Mouse (Mus musculus) intestine, embryonic 16.5 days (tissue): ENCODE measurements around the gene Bicd2. TPM values are rescaled to one million over a fixed set of nuclear protein-coding genes. Genes with fewer than 3 reads are reported as not detected.

ENCODE experiments used
- ATAC-seq: fragments of 200-750 bp; cut with Nextera tagmentation; 2 replicates; pipeline ENCODE4 v1.8.0; 2017; ENCODE audit warnings: moderate TSS enrichment, moderate library complexity
- H3K27ac ChIP-seq: fragments of 300-500 bp; sonication (generic); 2 replicates; pipeline ENCODE4 v1.5.1; 2014; ENCODE audit warnings: mild to moderate bottlenecking, low read length
- H3K27me3 ChIP-seq: fragments of 300-500 bp; sonication (generic); replicated peaks from 2 replicates; pipeline ENCODE4 v1.6.1; 2014; ENCODE audit warnings: low read length, control low read depth, mixed read lengths; ENCODE audit not compliant: control insufficient read depth, insufficient read depth
- H3K36me3 ChIP-seq: fragments of 300-500 bp; sonication (generic); 2 replicates; pipeline ENCODE4 v1.6.1; 2014; ENCODE audit warnings: low read length, control low read depth; ENCODE audit not compliant: control insufficient read depth, insufficient read depth
- H3K4me1 ChIP-seq: fragments of 300-500 bp; sonication (generic); 2 replicates; pipeline ENCODE4 v1.6.1; 2014; ENCODE audit warnings: low read length, control low read depth, mixed read lengths; ENCODE audit not compliant: control insufficient read depth, insufficient read depth
- H3K4me2 ChIP-seq: fragments of 300-500 bp; sonication (generic); 2 replicates; pipeline ENCODE4 v1.6.1; 2014; ENCODE audit warnings: low read depth, low read length, control low read depth
- H3K4me3 ChIP-seq: fragments of 300-500 bp; sonication (generic); 2 replicates; pipeline ENCODE4 v1.5.1; 2014; ENCODE audit warnings: mild to moderate bottlenecking, low read length
- H3K9ac ChIP-seq: fragments of 300-500 bp; sonication (generic); 2 replicates; pipeline ENCODE4 v1.6.1; 2014; ENCODE audit warnings: low read depth, low read length
- H3K9me3 ChIP-seq: fragments of 300-500 bp; sonication (generic); 2 replicates; pipeline ENCODE4 v1.6.1; 2016; ENCODE audit warnings: low read length, control low read depth; ENCODE audit not compliant: control insufficient read depth
- WGBS: fragments of 180-500 bp; shearing (Covaris S2); extraction: QIAGEN DNeasy Blood & Tissue Kit; methylation state at CpG from one replicate; pipeline ENCODE4 v1.1.7; 2014; 5-methylcytosine and 5-hydroxymethylcytosine counted together
- polyA plus RNA-seq: library from polyadenylated mRNA; unstranded; fragments of >200 nt; fragmentation: Nextera tagmentation; extraction: Ambion mirVana; gene quantifications from 2 replicates; pipeline ENCODE4 v1.2.1, GENCODE M21; 2015

Gene Bicd2
- polyA plus RNA-seq, 1 experiment from 2014 or later, result 14.7 TPM

DNA sequence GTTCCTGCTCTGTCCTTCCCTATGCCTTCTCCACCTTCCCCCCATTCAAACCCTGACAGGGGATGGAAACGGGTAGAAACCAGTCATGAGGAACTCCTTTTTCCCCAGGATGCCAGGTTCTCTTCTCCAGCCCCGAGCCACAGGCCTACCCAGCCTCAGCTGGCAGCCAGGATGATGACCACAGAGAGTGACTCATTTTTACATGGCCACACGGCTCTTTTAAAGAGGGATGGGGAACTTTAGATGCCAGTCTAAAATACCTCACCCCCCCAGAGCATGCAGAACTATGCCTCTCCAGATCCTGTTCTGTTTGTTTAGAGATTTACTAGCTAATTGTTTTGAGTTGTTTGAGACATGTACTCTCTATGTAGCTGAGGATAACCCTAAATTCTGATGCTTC is 19.9 kb upstream of the Bicd2 start:
- Histone ChIP-seq H3K4me1 (peaks cover 8% of the 10 kb centered on the region), H3K4me3 (no peak overlapping the region), H3K9ac (no peak overlapping the region), H3K27ac (no peak overlapping the region), H3K9me3 (no peaks in the 10 kb centered on the region), H3K36me3 (no peaks in the 10 kb centered on the region), H3K27me3 (no peaks in the 10 kb centered on the region), H3K4me2 (no peak overlapping the region)
- 69% methylated on average over 3 of the region's 3 CpGs for WGBS
- ATAC-seq, result no peak

DNA sequence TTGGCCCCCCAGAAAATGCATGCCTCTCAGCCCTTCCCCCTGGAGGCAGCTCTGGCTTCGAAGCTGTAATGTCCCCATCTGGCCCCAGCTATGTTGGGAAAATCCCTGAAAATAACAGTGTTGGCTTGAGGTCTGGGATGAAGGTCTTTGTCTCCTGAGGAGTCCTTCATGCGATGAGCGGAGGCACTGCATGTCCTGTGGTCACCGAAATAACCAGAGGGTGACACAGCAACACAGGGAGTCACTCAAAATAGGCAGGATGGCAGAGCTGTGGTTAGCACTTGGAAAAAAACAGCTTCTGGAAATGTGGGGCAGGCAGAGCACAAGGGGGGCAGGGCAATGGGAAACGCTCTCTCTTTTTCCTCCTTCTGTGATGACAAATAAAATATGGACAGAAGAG is 19.2 kb upstream of the Bicd2 start:
- no peak overlapping the region for H3K4me3 ChIP-seq
- ATAC-seq, result no peak
- 80% methylated on average over 5 of the region's 5 CpGs for whole genome bisulfite sequencing
- no peaks in the 10 kb centered on the region for H3K36me3 ChIP-seq
- H3K4me2 ChIP-seq, result no peak overlapping the region
- peaks cover 8% of the 10 kb centered on the region for H3K4me1 ChIP-seq
- no peaks in the 10 kb centered on the region for H3K27me3 ChIP-seq
- no peaks in the 10 kb centered on the region for H3K9me3 ChIP-seq
- no peak overlapping the region for H3K27ac ChIP-seq
- no peak overlapping the region for H3K9ac ChIP-seq

DNA sequence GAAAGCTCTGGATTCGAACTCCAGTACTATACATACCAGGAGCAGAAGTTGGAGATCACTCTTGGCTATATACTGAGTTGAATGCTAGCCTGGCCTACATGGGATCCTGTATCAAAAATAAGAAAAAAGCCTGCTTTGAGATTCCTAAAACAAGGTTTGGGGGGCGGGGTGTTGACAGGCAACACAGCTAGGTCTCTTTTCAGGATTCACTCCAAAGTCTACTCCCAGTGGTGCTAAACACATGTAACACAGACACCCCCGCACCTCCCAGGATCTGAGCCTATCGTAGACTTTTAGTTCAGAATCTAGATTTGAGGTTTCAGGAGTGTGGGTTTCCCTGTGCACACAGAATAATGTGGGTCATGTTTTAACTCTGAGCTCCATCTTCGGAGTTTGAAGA is 18.6 kb upstream of the Bicd2 start:
- 89% methylated on average over 5 of the region's 5 CpGs for WGBS
- Histone ChIP-seq H3K27me3 (no peaks in the 10 kb centered on the region), H3K9me3 (no peaks in the 10 kb centered on the region), H3K4me1 (peaks cover 8% of the 10 kb centered on the region), H3K36me3 (no peaks in the 10 kb centered on the region), H3K4me2 (no peak overlapping the region), H3K4me3 (no peak overlapping the region), H3K27ac (no peak overlapping the region), H3K9ac (no peak overlapping the region)
- ATAC-seq, result no peak

DNA sequence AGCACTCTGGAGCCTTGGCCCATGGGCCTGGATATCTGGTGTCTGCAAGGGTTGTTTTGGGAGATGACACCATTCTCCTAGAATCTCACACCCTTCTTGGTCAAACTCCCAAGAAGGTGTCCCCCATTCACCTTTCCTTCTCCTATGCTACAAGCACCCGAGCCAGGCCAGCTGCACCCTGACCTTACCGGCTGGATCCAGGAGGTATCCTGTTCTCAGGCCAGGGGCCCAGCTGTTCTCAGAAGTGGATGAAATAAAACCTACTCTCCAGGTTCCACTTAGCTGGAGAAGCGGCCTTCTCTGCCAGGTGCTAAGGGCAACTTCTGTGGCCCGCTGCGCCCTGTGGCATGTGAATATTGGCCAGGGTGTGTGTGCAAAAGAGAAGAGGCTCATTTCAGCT is 16.5 kb upstream of the Bicd2 start:
- Histone ChIP-seq H3K36me3 (no peaks in the 10 kb centered on the region), H3K27ac (no peak overlapping the region), H3K4me3 (no peak overlapping the region), H3K4me1 (peaks cover 4% of the 10 kb centered on the region), H3K4me2 (no peak overlapping the region), H3K27me3 (no peaks in the 10 kb centered on the region), H3K9ac (no peak overlapping the region), H3K9me3 (no peaks in the 10 kb centered on the region)
- WGBS, result 85% methylated on average over 5 of the region's 5 CpGs
- no peak for ATAC-seq

DNA sequence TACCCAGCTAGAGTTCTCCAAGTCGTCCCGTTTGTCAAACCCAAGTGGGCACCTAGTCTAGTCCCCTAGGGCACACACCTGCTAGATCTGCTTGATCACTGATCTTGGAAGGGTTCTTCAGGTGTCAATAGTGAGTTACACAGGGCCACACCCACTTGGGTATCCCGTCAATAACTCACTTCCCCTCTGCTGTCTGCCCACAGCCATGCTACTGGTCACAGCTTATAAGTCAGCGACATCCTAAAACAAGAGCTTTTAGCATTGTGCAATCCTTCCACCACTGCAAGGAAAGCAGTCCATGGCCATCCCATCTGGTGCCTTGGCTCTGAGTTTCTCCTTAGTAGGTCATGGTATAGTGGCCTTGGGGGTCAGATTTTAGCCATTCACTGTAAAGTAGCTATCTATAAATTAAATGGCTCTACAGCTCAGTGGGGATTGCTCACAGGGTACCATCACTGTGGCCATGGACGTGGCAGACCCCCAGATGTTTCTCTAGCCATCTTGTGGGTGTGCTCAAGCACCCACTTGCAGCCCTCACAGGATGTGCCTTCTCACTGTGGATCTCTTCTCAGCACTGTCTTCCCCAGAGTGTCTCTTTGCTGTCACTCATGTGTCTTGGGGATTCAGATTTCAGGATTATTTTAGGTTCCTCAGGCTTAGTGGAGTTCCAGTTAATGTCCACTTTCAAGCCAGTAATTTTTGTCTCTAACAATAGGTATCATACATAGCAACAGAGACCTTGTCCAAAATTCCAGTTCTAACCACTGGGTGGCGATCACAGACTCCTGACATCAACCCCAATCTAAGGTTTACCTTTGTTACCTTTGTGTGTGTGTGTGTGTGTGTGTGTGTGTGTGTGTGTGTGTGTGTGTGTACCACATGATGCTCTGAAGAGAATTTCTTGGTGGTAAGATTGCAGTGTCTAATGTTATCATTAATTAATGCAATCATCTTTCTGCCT is 14.9 kb upstream of the Bicd2 start:
- 54% methylated on average over 6 of the region's 6 CpGs for WGBS
- ATAC-seq, result no peak
- H3K4me2 ChIP-seq, result no peak overlapping the region
- H3K9me3 ChIP-seq, result no peaks in the 10 kb centered on the region
- no peaks in the 10 kb centered on the region for H3K4me1 ChIP-seq
- H3K27ac ChIP-seq, result no peak overlapping the region
- H3K27me3 ChIP-seq, result no peaks in the 10 kb centered on the region
- no peaks in the 10 kb centered on the region for H3K36me3 ChIP-seq
- no peak overlapping the region for H3K9ac ChIP-seq
- H3K4me3 ChIP-seq, result no peak overlapping the region

DNA sequence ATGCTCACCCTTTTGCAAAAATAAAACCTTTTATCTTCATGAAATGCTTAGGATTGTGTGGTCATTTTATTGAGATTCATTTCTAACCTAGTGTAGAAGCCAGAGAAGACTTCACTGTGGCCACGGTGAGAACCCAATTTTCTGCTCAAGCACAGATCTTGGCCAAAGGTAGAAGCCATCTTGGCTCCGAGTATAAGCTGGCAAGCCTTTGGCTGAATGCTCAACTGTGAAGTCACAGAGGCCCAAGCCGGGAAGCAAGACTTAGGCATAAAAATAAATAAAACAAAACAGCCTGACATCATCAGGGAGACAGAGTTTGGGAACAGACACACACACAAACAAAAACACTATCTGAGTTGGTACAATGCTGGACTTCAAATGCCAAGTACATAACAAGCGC is 13.3 kb upstream of the Bicd2 start:
- no peaks in the 10 kb centered on the region for H3K4me1 ChIP-seq
- no peaks in the 10 kb centered on the region for H3K9me3 ChIP-seq
- H3K4me2 ChIP-seq, result no peak overlapping the region
- no peaks in the 10 kb centered on the region for H3K36me3 ChIP-seq
- no peak overlapping the region for H3K4me3 ChIP-seq
- no peak overlapping the region for H3K9ac ChIP-seq
- no peak overlapping the region for H3K27ac ChIP-seq
- no peaks in the 10 kb centered on the region for H3K27me3 ChIP-seq
- ATAC-seq, result no peak
- WGBS, result 83% methylated on average over 4 of the region's 4 CpGs

DNA sequence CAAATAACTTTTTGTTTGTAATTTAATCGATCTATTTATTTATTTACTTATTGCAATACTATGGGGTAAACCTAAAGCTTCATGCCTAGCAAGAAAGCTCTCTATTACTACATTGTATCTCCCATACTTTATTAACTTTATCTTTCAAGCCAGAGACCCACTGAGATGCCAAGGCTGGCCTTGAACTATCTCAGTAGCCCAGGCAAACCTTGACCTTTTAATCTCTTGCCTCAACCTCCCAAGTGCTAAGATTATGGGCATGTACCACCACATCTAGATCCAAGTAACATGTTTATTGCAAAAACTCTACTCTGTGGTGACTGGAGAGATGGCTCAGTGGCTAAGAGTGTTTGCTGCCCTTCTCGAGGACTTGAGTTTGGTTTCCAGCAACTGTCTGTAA is 8.1 kb upstream of the Bicd2 start:
- 69% methylated on average over 2 of the region's 2 CpGs for whole genome bisulfite sequencing
- ATAC-seq, result no peak
- H3K36me3 ChIP-seq, result no peaks in the 10 kb centered on the region; the same call in 1 of the 2 replicates
- H3K27ac ChIP-seq, result no peak overlapping the region
- no peak overlapping the region for H3K4me3 ChIP-seq
- H3K9ac ChIP-seq, result no peak overlapping the region
- no peaks in the 10 kb centered on the region; the same call in 1 of the 2 replicates for H3K9me3 ChIP-seq
- H3K4me1 ChIP-seq, result no peaks in the 10 kb centered on the region
- H3K27me3 ChIP-seq, result no peaks in the 10 kb centered on the region
- H3K4me2 ChIP-seq, result no peak overlapping the region

DNA sequence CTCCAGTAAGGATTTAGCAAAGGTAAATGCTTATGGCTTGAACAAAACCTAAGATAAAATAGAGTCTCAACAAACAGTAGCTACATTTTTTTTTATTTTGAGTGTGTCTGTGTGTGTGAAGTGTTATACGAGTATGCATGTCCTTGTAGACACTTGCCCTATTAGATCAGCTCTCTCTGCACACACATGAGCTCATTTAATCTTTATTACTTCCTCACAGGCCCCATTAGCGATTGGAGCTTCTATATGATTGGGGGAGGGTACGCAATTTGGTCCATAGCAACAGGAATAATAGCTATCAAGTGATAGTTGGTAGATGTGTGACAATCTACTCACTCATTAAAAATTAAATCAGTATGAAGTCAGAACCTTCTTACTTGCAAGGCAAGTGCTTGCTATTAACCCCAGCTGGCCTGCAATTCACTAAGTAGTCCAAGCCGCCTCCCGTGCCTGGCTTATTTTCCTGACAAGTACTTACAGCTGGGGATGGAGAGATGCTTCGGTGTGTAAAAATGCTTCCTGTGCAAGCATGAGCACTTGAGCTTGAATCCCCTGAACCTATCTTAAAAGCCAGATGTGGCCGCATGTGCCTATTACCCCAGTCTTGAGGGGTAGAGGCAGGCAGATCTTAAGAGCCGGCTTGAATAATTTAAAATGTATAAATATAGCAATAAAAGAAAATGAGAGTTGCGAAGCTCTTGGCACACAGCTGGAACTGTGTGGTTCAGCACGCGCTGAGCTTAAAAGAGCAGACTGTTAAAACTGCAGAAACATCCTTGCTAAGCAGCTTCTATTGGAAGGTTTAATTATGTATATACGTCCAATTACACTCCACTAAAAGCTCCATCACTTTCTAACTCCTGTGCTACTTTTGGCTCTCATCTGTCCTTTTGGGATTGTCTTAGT is 6.1 kb upstream of the Bicd2 start:
- no peaks in the 10 kb centered on the region; the same call in 1 of the 2 replicates for H3K36me3 ChIP-seq
- 0 out of 2 replicates have a peak, but pooled peaks cover under 1% of the 10 kb centered on the region for H3K4me1 ChIP-seq
- WGBS, result 76% methylated on average over 12 of the region's 12 CpGs
- no peaks in the 10 kb centered on the region; the same call in 1 of the 2 replicates for H3K9me3 ChIP-seq
- no peak for ATAC-seq
- no peaks in the 10 kb centered on the region for H3K27me3 ChIP-seq
- H3K9ac ChIP-seq, result no peak overlapping the region
- no peak overlapping the region for H3K4me2 ChIP-seq
- H3K27ac ChIP-seq, result no peak overlapping the region
- no peak overlapping the region for H3K4me3 ChIP-seq

DNA sequence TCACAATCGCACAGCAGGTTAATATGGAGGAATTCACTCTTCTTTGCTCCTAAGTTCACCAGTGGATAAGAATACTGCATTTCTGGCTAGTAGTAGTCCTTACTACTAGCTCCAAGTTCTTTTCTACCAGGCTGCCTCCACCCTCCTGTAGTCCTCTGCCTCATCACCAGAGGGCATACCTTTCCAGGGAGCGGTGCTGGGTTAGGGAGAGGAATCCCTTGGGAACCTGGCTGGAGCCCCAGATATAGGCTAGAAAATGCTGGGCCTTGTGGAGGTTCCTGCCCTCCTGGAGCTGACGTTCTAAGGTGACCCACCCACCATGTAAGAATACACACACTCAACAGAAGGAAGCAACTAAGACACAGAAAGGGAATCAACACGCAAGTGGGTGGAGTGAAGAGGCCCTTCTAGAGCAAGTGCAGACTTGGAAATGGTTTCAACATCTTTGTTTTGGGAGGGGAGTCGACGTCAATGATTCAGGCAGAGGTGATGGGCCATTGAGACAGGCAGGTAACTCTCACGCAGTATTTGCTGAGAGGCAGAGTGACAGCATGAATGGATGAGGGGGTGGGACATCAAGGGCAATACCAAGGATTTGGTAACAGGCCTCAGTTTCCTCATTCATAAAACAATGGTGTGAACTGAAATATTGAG is 2.4 kb upstream of the Bicd2 start:
- no peak for ATAC-seq
- Histone ChIP-seq H3K9me3 (no peaks in the 10 kb centered on the region; the same call in 1 of the 2 replicates), H3K27me3 (no peaks in the 10 kb centered on the region), H3K4me1 (peaks cover 25% of the 10 kb centered on the region), H3K36me3 (no peaks in the 10 kb centered on the region; the same call in 1 of the 2 replicates), H3K4me3 (no peak overlapping the region), H3K4me2 (no peak overlapping the region), H3K9ac (no peak overlapping the region), H3K27ac (no peak overlapping the region)
- WGBS, result 73% methylated on average over 7 of the region's 7 CpGs
